Mouse (Mus musculus): ENCODE data around the gene Shc1. TPM values are rescaled to one million over a fixed set of nuclear protein-coding genes. Genes with fewer than 3 reads are reported as not detected.
A peak's percentile ranks its signal among the peaks of the same experiment; 100 is the strongest.

Shc1 gene
- polyA plus RNA-seq, 1 experiment, result 86.3 TPM

- Histone ChIP-seq H3K4me3 (ENCODE audit: insufficient read depth, poor library complexity, severe bottlenecking) (peak overlapping the region; percentile 73), H3ac (ENCODE audit: control insufficient read depth, insufficient read length, low read depth) (peak overlapping the region; percentile 86), H3K27me3 (ENCODE audit: control insufficient read depth, insufficient read depth, insufficient read length) (no peaks in the 10 kb centered on the region), H3K79me3 (ENCODE audit: low read depth) (peaks cover 50% of the 10 kb centered on the region), H3K36me3 (ENCODE audit: control insufficient read depth, insufficient read depth) (peaks cover 51% of the 10 kb centered on the region), H3K79me2 (ENCODE audit: control insufficient read depth, insufficient read depth) (peaks cover 72% of the 10 kb centered on the region)
- TF ChIP-seq MYOG (IDR thresholded peaks at IDR 0.05; ENCODE audit: control insufficient read depth, extremely low read depth, insufficient read length), result no peak
- no peak for TF ChIP-seq USF1 (IDR thresholded peaks at IDR 0.05; ENCODE audit: low read depth)
- TF ChIP-seq MAX (IDR thresholded peaks at IDR 0.05), result no peak
- TF ChIP-seq CEBPB (IDR thresholded peaks at IDR 0.05; ENCODE audit: low read depth), result no peak
- no peak for TF ChIP-seq FOSL1 (IDR thresholded peaks at IDR 0.05; ENCODE audit: insufficient read depth, low read length, poor library complexity, severe bottlenecking)
- TF ChIP-seq CTCF (IDR thresholded peaks at IDR 0.05; ENCODE audit: control insufficient read depth, insufficient read depth, insufficient read length), result no peak
- TF ChIP-seq MYOD1 (IDR thresholded peaks at IDR 0.05; ENCODE audit: control insufficient read depth, insufficient read length, low read depth), result no peak
Measured at GRCm38 (mm10) chr3:89417840-89418169, 438 bp upstream of the Shc1 start.

- no peak for TF ChIP-seq CEBPB (IDR thresholded peaks at IDR 0.05; ENCODE audit: low read depth)
- no peak for TF ChIP-seq FOSL1 (IDR thresholded peaks at IDR 0.05; ENCODE audit: insufficient read depth, low read length, poor library complexity, severe bottlenecking)
- no peak for TF ChIP-seq CTCF (IDR thresholded peaks at IDR 0.05; ENCODE audit: control insufficient read depth, insufficient read depth, insufficient read length)
- TF ChIP-seq MYOD1 (IDR thresholded peaks at IDR 0.05; ENCODE audit: control insufficient read depth, insufficient read length, low read depth), result no peak
- TF ChIP-seq USF1 (IDR thresholded peaks at IDR 0.05; ENCODE audit: low read depth), result no peak
- no peak for TF ChIP-seq MAX (IDR thresholded peaks at IDR 0.05)
- TF ChIP-seq MYOG (IDR thresholded peaks at IDR 0.05; ENCODE audit: control insufficient read depth, extremely low read depth, insufficient read length), result no peak
- no peaks in the 10 kb centered on the region for H3K27me3 ChIP-seq (ENCODE audit: control insufficient read depth, insufficient read depth, insufficient read length)
Measured at GRCm38 (mm10) chr3:89418861-89419250, 613 bp downstream of the Shc1 start.

GRCm38 (mm10) chr3:89419571-89419970, 1.3 kb downstream of the Shc1 start:
- H3K79me2 ChIP-seq (ENCODE audit: control insufficient read depth, insufficient read depth), result peaks cover 88% of the 10 kb centered on the region
- no peaks in the 10 kb centered on the region for H3K27me3 ChIP-seq (ENCODE audit: control insufficient read depth, insufficient read depth, insufficient read length)
- H3K36me3 ChIP-seq (ENCODE audit: control insufficient read depth, insufficient read depth), result peaks cover 49% of the 10 kb centered on the region
- H3K4me3 ChIP-seq (ENCODE audit: insufficient read depth, poor library complexity, severe bottlenecking), result peak overlapping the region; percentile 73
- TF ChIP-seq FOSL1 (IDR thresholded peaks at IDR 0.05; ENCODE audit: insufficient read depth, low read length, poor library complexity, severe bottlenecking) (no peak), CEBPB (IDR thresholded peaks at IDR 0.05; ENCODE audit: low read depth) (peak; percentile 76), MYOD1 (IDR thresholded peaks at IDR 0.05; ENCODE audit: control insufficient read depth, insufficient read length, low read depth) (no peak)
- H3K79me3 ChIP-seq (ENCODE audit: low read depth), result peaks cover 59% of the 10 kb centered on the region
- H3ac ChIP-seq (ENCODE audit: control insufficient read depth, insufficient read length, low read depth), result peak overlapping the region; percentile 70

More at GRCm38 (mm10) chr3:89418861-89419250, 613 bp downstream of the Shc1 start:
- H3K36me3 ChIP-seq (ENCODE audit: control insufficient read depth, insufficient read depth), result peaks cover 50% of the 10 kb centered on the region
- H3K79me2 ChIP-seq (ENCODE audit: control insufficient read depth, insufficient read depth), result peaks cover 82% of the 10 kb centered on the region
- peak overlapping the region; percentile 73 for H3K4me3 ChIP-seq (ENCODE audit: insufficient read depth, poor library complexity, severe bottlenecking)
- peaks cover 57% of the 10 kb centered on the region for H3K79me3 ChIP-seq (ENCODE audit: low read depth)
- H3ac ChIP-seq (ENCODE audit: control insufficient read depth, insufficient read length, low read depth), result peak overlapping the region; percentile 75

GRCm38 (mm10) chr3:89419981-89420380, 1.7 kb downstream of the Shc1 start:
- no peak for TF ChIP-seq USF1 (IDR thresholded peaks at IDR 0.05; ENCODE audit: low read depth)
- no peak for TF ChIP-seq MAX (IDR thresholded peaks at IDR 0.05)
- TF ChIP-seq CEBPB (IDR thresholded peaks at IDR 0.05; ENCODE audit: low read depth), result no peak
- no peak for TF ChIP-seq FOSL1 (IDR thresholded peaks at IDR 0.05; ENCODE audit: insufficient read depth, low read length, poor library complexity, severe bottlenecking)
- no peak for TF ChIP-seq CTCF (IDR thresholded peaks at IDR 0.05; ENCODE audit: control insufficient read depth, insufficient read depth, insufficient read length)
- no peak for TF ChIP-seq MYOG (IDR thresholded peaks at IDR 0.05; ENCODE audit: control insufficient read depth, extremely low read depth, insufficient read length)
- TF ChIP-seq MYOD1 (IDR thresholded peaks at IDR 0.05; ENCODE audit: control insufficient read depth, insufficient read length, low read depth), result no peak
- H3K36me3 ChIP-seq (ENCODE audit: control insufficient read depth, insufficient read depth), result peaks cover 48% of the 10 kb centered on the region
- no peaks in the 10 kb centered on the region for H3K27me3 ChIP-seq (ENCODE audit: control insufficient read depth, insufficient read depth, insufficient read length)
- peak overlapping the region; percentile 73 for H3K4me3 ChIP-seq (ENCODE audit: insufficient read depth, poor library complexity, severe bottlenecking)
- peaks cover 88% of the 10 kb centered on the region for H3K79me2 ChIP-seq (ENCODE audit: control insufficient read depth, insufficient read depth)
- H3ac ChIP-seq (ENCODE audit: control insufficient read depth, insufficient read length, low read depth), result peak overlapping the region; percentile 28
- H3K79me3 ChIP-seq (ENCODE audit: low read depth), result peaks cover 56% of the 10 kb centered on the region

- Histone ChIP-seq H3K79me3 (ENCODE audit: low read depth) (peaks cover 54% of the 10 kb centered on the region), H3K36me3 (ENCODE audit: control insufficient read depth, insufficient read depth) (peaks cover 48% of the 10 kb centered on the region), H3K4me3 (ENCODE audit: insufficient read depth, poor library complexity, severe bottlenecking) (peak overlapping the region; percentile 73), H3K79me2 (ENCODE audit: control insufficient read depth, insufficient read depth) (peaks cover 88% of the 10 kb centered on the region), H3ac (ENCODE audit: control insufficient read depth, insufficient read length, low read depth) (no peak overlapping the region), H3K27me3 (ENCODE audit: control insufficient read depth, insufficient read depth, insufficient read length) (no peaks in the 10 kb centered on the region)
- TF ChIP-seq FOSL1 (IDR thresholded peaks at IDR 0.05; ENCODE audit: insufficient read depth, low read length, poor library complexity, severe bottlenecking) (no peak), USF1 (IDR thresholded peaks at IDR 0.05; ENCODE audit: low read depth) (no peak), CEBPB (IDR thresholded peaks at IDR 0.05; ENCODE audit: low read depth) (no peak)
Measured at GRCm38 (mm10) chr3:89420421-89420820, 2.2 kb downstream of the Shc1 start.

- peaks cover 46% of the 10 kb centered on the region for H3K79me3 ChIP-seq (ENCODE audit: low read depth)
- H3K27me3 ChIP-seq (ENCODE audit: control insufficient read depth, insufficient read depth, insufficient read length), result no peaks in the 10 kb centered on the region
- TF ChIP-seq MAX (IDR thresholded peaks at IDR 0.05) (no peak), CTCF (IDR thresholded peaks at IDR 0.05; ENCODE audit: control insufficient read depth, insufficient read depth, insufficient read length) (no peak), FOSL1 (IDR thresholded peaks at IDR 0.05; ENCODE audit: insufficient read depth, low read length, poor library complexity, severe bottlenecking) (no peak), USF1 (IDR thresholded peaks at IDR 0.05; ENCODE audit: low read depth) (no peak), MYOD1 (IDR thresholded peaks at IDR 0.05; ENCODE audit: control insufficient read depth, insufficient read length, low read depth) (no peak), CEBPB (IDR thresholded peaks at IDR 0.05; ENCODE audit: low read depth) (no peak), MYOG (IDR thresholded peaks at IDR 0.05; ENCODE audit: control insufficient read depth, extremely low read depth, insufficient read length) (no peak)
Measured at GRCm38 (mm10) chr3:89421002-89421774, 2.9 kb downstream of the Shc1 start.

More at GRCm38 (mm10) chr3:89421002-89421774, 2.9 kb downstream of the Shc1 start:
- Histone ChIP-seq H3K4me3 (ENCODE audit: insufficient read depth, poor library complexity, severe bottlenecking) (peak overlapping the region; percentile 73), H3K79me2 (ENCODE audit: control insufficient read depth, insufficient read depth) (peaks cover 80% of the 10 kb centered on the region), H3ac (ENCODE audit: control insufficient read depth, insufficient read length, low read depth) (peak overlapping the region; percentile 65), H3K36me3 (ENCODE audit: control insufficient read depth, insufficient read depth) (peaks cover 45% of the 10 kb centered on the region)
